Mouse (Mus musculus) brain, embryonic 14.5 days (tissue): ENCODE data around the gene Btbd9.

Source experiments
- CTCF ChIP-seq: fragments of 200-500 bp; IDR thresholded peaks from 2 replicates; pipeline ENCODE4 v1.5.1; 2012; ENCODE audit warnings: inconsistent platforms, mild to moderate bottlenecking, moderate library complexity, borderline replicate concordance; ENCODE audit not compliant: insufficient read depth, insufficient read length; ENCODE audit errors: extremely low read depth
- POLR2A ChIP-seq: fragments of 200-500 bp; IDR thresholded peaks from 2 replicates; pipeline ENCODE4 v1.6.1; 2012; ENCODE audit warnings: mild to moderate bottlenecking, inconsistent platforms, borderline replicate concordance; ENCODE audit not compliant: poor library complexity, insufficient read depth, insufficient read length, severe bottlenecking; ENCODE audit errors: extremely low read depth

GRCm38 (mm10) chr17:30331380-30331779 lies 244.9 kb downstream of the Btbd9 start:
- no peak for TF ChIP-seq POLR2A
- no peak for TF ChIP-seq CTCF
